Mouse (Mus musculus) heart, postnatal 0 days (tissue): ENCODE measurements around the gene Kif20b. TPM values are rescaled to one million over a fixed set of nuclear protein-coding genes. Genes with fewer than 3 reads are reported as not detected.

Source experiments
- ATAC-seq: fragments of 200-750 bp; cut with Nextera tagmentation; 2 replicates; pipeline ENCODE4 v1.8.0; 2017; ENCODE audit warnings: low read depth, moderate number of reproducible peaks, moderate library complexity; ENCODE audit not compliant: insufficient read depth
- DNase-seq: peaks from one replicate; pipeline ENCODE4 v3.0.0-alpha.2; 2016; ENCODE audit warnings: low spot score
- H3K27ac ChIP-seq: fragments of 300-500 bp; sonication (generic); 2 replicates; pipeline ENCODE4 v1.5.1; 2014; ENCODE audit warnings: low read depth, mild to moderate bottlenecking
- H3K27me3 ChIP-seq: fragments of 300-500 bp; sonication (generic); 2 replicates; pipeline ENCODE4 v1.6.1; 2014; ENCODE audit warnings: low read length, mixed read lengths; ENCODE audit not compliant: control insufficient read depth, insufficient read depth
- H3K36me3 ChIP-seq: fragments of 300-500 bp; sonication (generic); replicated peaks from 2 replicates; pipeline ENCODE4 v1.6.1; 2014; ENCODE audit warnings: low read length, mixed read lengths; ENCODE audit not compliant: control insufficient read depth, insufficient read depth
- H3K4me1 ChIP-seq: fragments of 300-500 bp; sonication (generic); 2 replicates; pipeline ENCODE4 v1.6.1; 2014; ENCODE audit warnings: antibody characterized with exemption; ENCODE audit not compliant: control insufficient read depth, insufficient read depth
- H3K4me2 ChIP-seq: fragments of 300-500 bp; sonication (generic); 2 replicates; pipeline ENCODE4 v1.6.1; 2014; ENCODE audit warnings: low read depth, mild to moderate bottlenecking, low read length, moderate library complexity
- H3K4me3 ChIP-seq: fragments of 300-500 bp; sonication (generic); 2 replicates; pipeline ENCODE4 v1.5.1; 2014; ENCODE audit warnings: low read depth, low read length
- H3K9ac ChIP-seq: fragments of 300-500 bp; sonication (generic); replicated peaks from 2 replicates; pipeline ENCODE4 v1.6.1; 2014; ENCODE audit warnings: low read depth, low read length, mixed read lengths
- H3K9me3 ChIP-seq: fragments of 300-500 bp; sonication (generic); replicated peaks from 2 replicates; pipeline ENCODE4 v1.6.1; 2016; ENCODE audit warnings: low read length; ENCODE audit not compliant: control insufficient read depth
- CTCF ChIP-seq: IDR thresholded peaks from 2 replicates; pipeline ENCODE4 v1.5.1; 2016; ENCODE audit warnings: antibody characterized with exemption, control low read depth, low read depth
- EP300 ChIP-seq: IDR thresholded peaks from 2 replicates; pipeline ENCODE4 v1.6.1; 2016; ENCODE audit warnings: antibody characterized with exemption, low read depth
- WGBS: fragments of 180-500 bp; shearing (Covaris S2); extraction: QIAGEN DNeasy Blood & Tissue Kit; methylation state at CpG from one replicate; pipeline ENCODE4 v1.1.7; 2014; 5-methylcytosine and 5-hydroxymethylcytosine counted together
- polyA plus RNA-seq: library from polyadenylated mRNA; unstranded; fragments of >200 nt; fragmentation: Nextera tagmentation; extraction: Ambion mirVana; gene quantifications from 2 replicates; pipeline ENCODE4 v1.2.1, GENCODE M21; 2015
- total RNA-seq: library from RNA; depleted of rRNA; stranded (reverse); fragments of >200 nt; gene quantifications from 2 replicates; pipeline ENCODE4 v1.2.3, GENCODE M21; 2014; ENCODE audit warnings: low replicate concordance; rRNA removed

Kif20b gene
- 2.3 and 7.3 TPM in 2 replicates for total RNA-seq
- polyA plus RNA-seq: 12.9 and 14.2 TPM in 2 replicates

- no peaks in the 10 kb centered on the region for H3K9me3 ChIP-seq
- H3K27me3 ChIP-seq: no peaks in the 10 kb centered on the region
- H3K4me2 ChIP-seq: peak within 1 kb of the TSS; percentile 81
- whole genome bisulfite sequencing: under 1% methylated on average over 57 of the region's 57 CpGs
- TF ChIP-seq CTCF (peak; percentile 35; the same call in 1 of the 2 replicates), EP300 (no peak)
- H3K36me3 ChIP-seq: peaks cover 10% of the 10 kb centered on the region; the same call in 1 of the 2 replicates
- peak within 1 kb of the TSS; percentile 89 for H3K4me3 ChIP-seq
- peak; percentile 94 for DNase-seq
- H3K4me1 ChIP-seq: peaks cover 4% of the 10 kb centered on the region; the same call in 1 of the 2 replicates
- peak within 1 kb of the TSS; percentile 66 for H3K27ac ChIP-seq
- ATAC-seq: peak; percentile 98
- peak within 1 kb of the TSS; percentile 60 for H3K9ac ChIP-seq
Observed at GRCm38 (mm10) chr19:34921652-34922602, at the start of gene Kif20b. Gene Kif20b (plus strand): TSS chr19:34922361.

GRCm38 (mm10) chr19:34876676-34877075 is 45.5 kb upstream of the Kif20b start:
- H3K36me3 ChIP-seq: no peaks in the 10 kb centered on the region
- H3K27ac ChIP-seq: no peak overlapping the region
- TF ChIP-seq CTCF: no peak
- TF ChIP-seq EP300: no peak
- no peak for DNase-seq
- 0 out of 2 replicates have a peak overlapping the region, but pooled peaks have one; percentile 2 for H3K9ac ChIP-seq
- no peaks in the 10 kb centered on the region for H3K9me3 ChIP-seq
- peak overlapping the region; percentile 97 for H3K4me3 ChIP-seq
- H3K4me2 ChIP-seq: peak overlapping the region; percentile 85
- ATAC-seq: no peak
- H3K4me1 ChIP-seq: 0 out of 2 replicates have a peak, but pooled peaks cover 17% of the 10 kb centered on the region
- WGBS: 62% methylated on average over 7 of the region's 7 CpGs
- H3K27me3 ChIP-seq: no peaks in the 10 kb centered on the region

GRCm38 (mm10) chr19:34877898-34878602 is 44.1 kb upstream of the Kif20b start:
- peak; percentile 92 for ATAC-seq
- TF ChIP-seq CTCF: peak; percentile 38
- no peak for TF ChIP-seq EP300
- 0% methylated on average over 44 of the region's 45 CpGs for WGBS
- DNase-seq: peak; percentile 92
- H3K4me3 ChIP-seq: peak overlapping the region; percentile 97
- H3K9me3 ChIP-seq: no peaks in the 10 kb centered on the region
- H3K36me3 ChIP-seq: no peaks in the 10 kb centered on the region
- H3K9ac ChIP-seq: peak overlapping the region; percentile 96
- no peaks in the 10 kb centered on the region for H3K27me3 ChIP-seq
- H3K4me1 ChIP-seq: 0 out of 2 replicates have a peak, but pooled peaks cover 13% of the 10 kb centered on the region
- H3K4me2 ChIP-seq: peak overlapping the region; percentile 85
- H3K27ac ChIP-seq: peak overlapping the region; percentile 100

GRCm38 (mm10) chr19:34878603-34879541 is 43.3 kb upstream of the Kif20b start, which contains the start of gene Pank1:
Gene Pank1 (minus strand): TSS chr19:34879455.
- H3K27me3 ChIP-seq: no peaks in the 10 kb centered on the region
- under 1% methylated on average over 75 of the region's 96 CpGs for WGBS
- 0 out of 2 replicates have a peak, but pooled peaks cover 13% of the 10 kb centered on the region for H3K4me1 ChIP-seq
- TF ChIP-seq CTCF (no peak), EP300 (no peak)
- peak within 1 kb of the TSS; percentile 100 for H3K27ac ChIP-seq
- peak within 1 kb of the TSS; percentile 97 for H3K4me3 ChIP-seq
- H3K36me3 ChIP-seq: no peaks in the 10 kb centered on the region
- DNase-seq: peak; percentile 92
- H3K4me2 ChIP-seq: peak within 1 kb of the TSS; percentile 85
- peak; percentile 67 for ATAC-seq
- no peaks in the 10 kb centered on the region for H3K9me3 ChIP-seq
- peak within 1 kb of the TSS; percentile 96 for H3K9ac ChIP-seq
